Mouse (Mus musculus): ENCODE measurements at regions not wholly inside any gene's neighbourhood (a gene's known extent, or its start where the extent isn't known, plus 50 kb on each side); places are given as distances from the start of the nearest gene placed in this dataset.

GRCm38 (mm10) chr12:79966621-79967490, 146.0 kb downstream of the Zfp36l1 start:
- peak; percentile 67 for DNase-seq

GRCm38 (mm10) chr12:79966289-79966615, 146.6 kb downstream of the Zfp36l1 start:
- DNase-seq = no peak

GRCm38 (mm10) chr12:79965471-79966288, 147.1 kb downstream of the Zfp36l1 start:
- peak; percentile 48 for DNase-seq

- peak; percentile 87 for DNase-seq
These were observed 149.3 kb downstream of the Zfp36l1 start for GRCm38 (mm10) chr12:79963443-79964025.

- DNase-seq = no peak
These were observed 150.1 kb downstream of the Zfp36l1 start for GRCm38 (mm10) chr12:79962649-79963236.

GRCm38 (mm10) chr12:79961881-79962280, 150.9 kb downstream of the Zfp36l1 start:
- DNase-seq = no peak

- DNase-seq = no peak
These were observed 151.7 kb downstream of the Zfp36l1 start for GRCm38 (mm10) chr12:79961076-79961475.

- DNase-seq = no peak
These were observed 152.4 kb downstream of the Zfp36l1 start for GRCm38 (mm10) chr12:79960446-79960845.

- DNase-seq = no peak
These were observed 153.1 kb downstream of the Zfp36l1 start for GRCm38 (mm10) chr12:79959540-79960305.

- no peak for DNase-seq
These were observed 155.6 kb downstream of the Zfp36l1 start for GRCm38 (mm10) chr12:79957211-79957610.

- no peak for DNase-seq
These were observed 156.5 kb downstream of the Zfp36l1 start for GRCm38 (mm10) chr12:79956351-79956750.

GRCm38 (mm10) chr12:79955501-79955900, 157.3 kb downstream of the Zfp36l1 start:
- DNase-seq = no peak

- no peak for DNase-seq
These were observed 162.2 kb downstream of the Zfp36l1 start for GRCm38 (mm10) chr12:79950579-79951112.

GRCm38 (mm10) chr12:79949101-79949824, 163.6 kb downstream of the Zfp36l1 start:
- DNase-seq = peak; percentile 67

- DNase-seq = no peak
These were observed 165.2 kb downstream of the Zfp36l1 start for GRCm38 (mm10) chr12:79947574-79947973.

GRCm38 (mm10) chr12:79946777-79947176, 166.0 kb downstream of the Zfp36l1 start:
- no peak for DNase-seq

GRCm38 (mm10) chr12:79945899-79946298, 166.9 kb downstream of the Zfp36l1 start:
- DNase-seq = no peak

GRCm38 (mm10) chr12:79944714-79945493, 167.9 kb downstream of the Zfp36l1 start:
- DNase-seq = peak; percentile 66

GRCm38 (mm10) chr12:79944090-79944489, 168.7 kb downstream of the Zfp36l1 start:
- DNase-seq = no peak
